Mouse (Mus musculus): ENCODE results near the gene Mast4. TPM values are rescaled to one million over a fixed set of nuclear protein-coding genes. Genes with fewer than 3 reads are reported as not detected.

Gene Mast4
- polyA plus RNA-seq, 1 experiment, result 6.4 TPM

DNA sequence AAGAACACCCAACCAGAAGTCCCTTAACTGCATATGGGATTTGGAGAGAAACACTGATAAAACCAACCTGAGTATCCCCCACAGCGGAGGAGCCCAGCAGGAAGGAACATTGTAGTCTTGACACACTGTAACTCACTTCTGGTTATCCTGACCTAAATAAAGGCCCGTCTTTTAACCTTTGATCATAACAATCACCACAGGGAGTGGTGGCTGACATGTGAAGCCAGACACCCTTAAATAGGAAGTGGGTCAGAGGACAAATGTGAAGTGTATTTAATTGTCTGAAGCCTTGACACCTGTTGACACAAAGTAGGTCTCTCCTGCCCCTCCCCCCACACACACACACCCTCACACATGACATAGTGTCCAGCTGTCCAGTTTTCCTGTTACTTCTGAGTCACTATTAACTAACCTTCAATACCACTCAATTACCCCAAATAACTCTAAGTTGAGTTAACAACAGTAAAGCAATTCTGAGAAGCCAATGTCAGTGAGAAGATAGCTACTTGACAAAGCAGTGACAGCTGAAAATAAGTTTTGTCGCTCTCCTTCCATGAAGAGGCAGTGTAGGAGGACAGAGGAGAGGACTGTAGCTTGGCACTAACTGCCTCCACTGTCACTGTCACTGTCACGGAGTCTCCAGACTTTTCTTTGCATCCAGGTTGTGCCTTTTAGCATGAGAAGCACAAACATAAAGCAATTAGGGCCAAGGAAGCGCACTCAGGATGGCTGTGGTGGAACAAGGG is 87.2 kb downstream of the Mast4 start:
- Histone ChIP-seq H3K4me3 (ENCODE audit: extremely low read depth, insufficient read depth, insufficient read length) (no peak overlapping the region), H3K4me1 (ENCODE audit: control insufficient read depth, insufficient read depth, insufficient read length) (no peaks in the 10 kb centered on the region), H3K36me3 (ENCODE audit: control insufficient read depth, insufficient read depth, low read length) (no peaks in the 10 kb centered on the region), H3K27ac (ENCODE audit: insufficient read depth, low read length) (no peak overlapping the region), H3K27me3 (ENCODE audit: control insufficient read depth, insufficient read depth, low read length) (no peaks in the 10 kb centered on the region)
- WGBS, result 85% methylated on average over 5 of the region's 5 CpGs
- TF ChIP-seq CTCF (IDR thresholded peaks at IDR 0.05; ENCODE audit: extremely low read depth, insufficient read depth, insufficient read length, insufficient replicate concordance) (no peak), POLR2A (IDR thresholded peaks at IDR 0.05; ENCODE audit: low read depth, low read length) (no peak)
- DNase-seq (ENCODE audit: low read depth in 1 of 2, low spot score in 2 of 2), result no peak

DNA sequence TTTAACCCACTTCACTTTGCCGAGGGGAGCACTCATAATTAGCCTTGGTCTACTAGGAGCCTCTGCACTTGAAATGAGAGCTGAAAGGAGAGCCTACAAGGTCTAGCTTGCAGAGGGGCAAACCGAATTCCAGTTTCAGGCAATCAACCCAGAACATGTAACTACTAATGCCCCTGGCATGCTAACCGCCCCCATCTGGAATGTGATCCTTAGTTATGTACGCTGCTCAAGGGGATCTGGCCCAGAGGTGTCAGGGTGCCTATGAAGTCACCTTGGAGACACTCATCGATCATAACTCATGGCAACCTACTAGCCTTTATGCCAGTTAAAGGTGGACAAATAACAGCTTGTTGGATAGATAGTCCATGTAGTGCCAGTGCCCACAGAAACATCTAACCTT is 88.9 kb downstream of the Mast4 start:
- Histone ChIP-seq H3K27ac (ENCODE audit: insufficient read depth, low read length) (no peak overlapping the region), H3K36me3 (ENCODE audit: control insufficient read depth, insufficient read depth, low read length) (no peaks in the 10 kb centered on the region), H3K4me1 (ENCODE audit: control insufficient read depth, insufficient read depth, insufficient read length) (no peaks in the 10 kb centered on the region), H3K27me3 (ENCODE audit: control insufficient read depth, insufficient read depth, low read length) (no peaks in the 10 kb centered on the region), H3K4me3 (ENCODE audit: extremely low read depth, insufficient read depth, insufficient read length) (no peak overlapping the region)
- 86% methylated on average over 5 of the region's 5 CpGs for WGBS
- TF ChIP-seq POLR2A (IDR thresholded peaks at IDR 0.05; ENCODE audit: low read depth, low read length), result no peak
- no peak for TF ChIP-seq CTCF (IDR thresholded peaks at IDR 0.05; ENCODE audit: extremely low read depth, insufficient read depth, insufficient read length, insufficient replicate concordance)
- DNase-seq (ENCODE audit: low read depth in 1 of 2, low spot score in 2 of 2), result no peak

DNA sequence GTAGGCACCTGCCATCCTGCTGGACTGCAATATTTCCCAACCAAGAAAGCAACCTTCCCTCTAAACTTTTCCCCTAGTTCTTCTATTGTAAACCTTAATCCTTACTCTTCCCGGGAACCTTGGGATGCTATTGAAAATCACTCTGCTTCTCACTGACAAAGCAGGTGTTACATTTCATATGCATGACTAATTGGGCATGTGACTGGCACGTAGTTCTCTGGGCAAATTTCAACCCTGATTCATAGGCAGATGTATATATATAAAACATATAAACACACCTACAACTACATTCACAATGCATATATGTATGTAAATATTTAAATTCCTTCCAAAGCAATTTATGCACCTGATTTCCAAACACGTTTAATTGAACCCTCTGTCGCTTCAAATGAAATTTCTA is 90.2 kb downstream of the Mast4 start:
- Histone ChIP-seq H3K27ac (ENCODE audit: insufficient read depth, low read length) (no peak overlapping the region), H3K4me3 (ENCODE audit: extremely low read depth, insufficient read depth, insufficient read length) (no peak overlapping the region), H3K27me3 (ENCODE audit: control insufficient read depth, insufficient read depth, low read length) (no peaks in the 10 kb centered on the region), H3K4me1 (ENCODE audit: control insufficient read depth, insufficient read depth, insufficient read length) (no peaks in the 10 kb centered on the region), H3K36me3 (ENCODE audit: control insufficient read depth, insufficient read depth, low read length) (no peaks in the 10 kb centered on the region)
- WGBS, result 88% methylated on average over 4 of the region's 4 CpGs
- no peak for DNase-seq (ENCODE audit: low read depth in 1 of 2, low spot score in 2 of 2)
- TF ChIP-seq POLR2A (IDR thresholded peaks at IDR 0.05; ENCODE audit: low read depth, low read length) (no peak), CTCF (IDR thresholded peaks at IDR 0.05; ENCODE audit: extremely low read depth, insufficient read depth, insufficient read length, insufficient replicate concordance) (no peak)

DNA sequence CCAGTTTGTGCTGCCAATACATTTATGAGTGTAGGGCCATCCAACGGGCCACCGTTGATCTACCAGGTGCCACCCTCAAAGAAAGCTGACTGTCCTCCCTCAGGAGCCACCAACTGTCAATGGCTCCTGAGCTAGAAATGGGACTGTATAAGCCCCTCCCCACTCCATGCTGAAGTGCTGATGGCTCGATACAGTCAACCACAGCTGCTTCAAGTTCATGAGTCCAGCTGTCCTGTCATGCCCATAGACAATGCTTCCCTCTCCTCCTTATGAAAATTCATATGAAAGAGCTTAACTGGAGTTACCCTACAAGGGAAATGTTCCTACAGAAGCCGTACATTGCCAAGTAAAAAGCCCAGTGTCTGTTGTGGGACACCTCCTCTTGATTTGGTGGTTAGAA is 93.2 kb downstream of the Mast4 start:
- no peaks in the 10 kb centered on the region for H3K4me1 ChIP-seq (ENCODE audit: control insufficient read depth, insufficient read depth, insufficient read length)
- H3K27me3 ChIP-seq (ENCODE audit: control insufficient read depth, insufficient read depth, low read length), result no peaks in the 10 kb centered on the region
- no peak for DNase-seq (ENCODE audit: low read depth in 1 of 2, low spot score in 2 of 2)
- H3K36me3 ChIP-seq (ENCODE audit: control insufficient read depth, insufficient read depth, low read length), result no peaks in the 10 kb centered on the region
- no peak overlapping the region for H3K4me3 ChIP-seq (ENCODE audit: extremely low read depth, insufficient read depth, insufficient read length)
- 86% methylated on average over 4 of the region's 4 CpGs for WGBS
- H3K27ac ChIP-seq (ENCODE audit: insufficient read depth, low read length), result no peak overlapping the region
- TF ChIP-seq CTCF (IDR thresholded peaks at IDR 0.05; ENCODE audit: extremely low read depth, insufficient read depth, insufficient read length, insufficient replicate concordance), result no peak
- TF ChIP-seq POLR2A (IDR thresholded peaks at IDR 0.05; ENCODE audit: low read depth, low read length), result no peak

DNA sequence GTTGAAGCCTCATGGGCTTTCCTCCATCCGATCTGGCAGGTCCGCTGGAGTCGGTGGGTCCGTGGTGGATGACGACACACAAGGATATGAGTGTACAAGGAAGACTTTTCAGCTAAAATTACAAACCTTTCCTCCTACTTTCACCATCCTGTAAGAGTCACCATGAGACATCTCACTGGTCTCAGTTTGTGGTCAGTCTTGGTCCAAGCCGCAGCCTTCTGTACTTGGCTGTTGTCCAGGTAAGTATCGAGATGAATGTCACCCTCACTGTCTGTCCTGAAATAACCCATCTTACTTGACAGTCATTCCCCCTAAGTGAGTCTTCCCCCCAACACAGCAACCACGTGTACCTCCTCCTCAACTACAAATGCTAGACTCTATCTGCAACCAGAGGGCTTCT is 94.6 kb downstream of the Mast4 start:
- Histone ChIP-seq H3K36me3 (ENCODE audit: control insufficient read depth, insufficient read depth, low read length) (no peaks in the 10 kb centered on the region), H3K27me3 (ENCODE audit: control insufficient read depth, insufficient read depth, low read length) (no peaks in the 10 kb centered on the region), H3K4me3 (ENCODE audit: extremely low read depth, insufficient read depth, insufficient read length) (no peak overlapping the region), H3K4me1 (ENCODE audit: control insufficient read depth, insufficient read depth, insufficient read length) (no peaks in the 10 kb centered on the region), H3K27ac (ENCODE audit: insufficient read depth, low read length) (no peak overlapping the region)
- 86% methylated on average over 8 of the region's 8 CpGs for WGBS
- DNase-seq (ENCODE audit: low read depth in 1 of 2, low spot score in 2 of 2), result no peak
- TF ChIP-seq POLR2A (IDR thresholded peaks at IDR 0.05; ENCODE audit: low read depth, low read length), result no peak
- TF ChIP-seq CTCF (IDR thresholded peaks at IDR 0.05; ENCODE audit: extremely low read depth, insufficient read depth, insufficient read length, insufficient replicate concordance), result no peak

DNA sequence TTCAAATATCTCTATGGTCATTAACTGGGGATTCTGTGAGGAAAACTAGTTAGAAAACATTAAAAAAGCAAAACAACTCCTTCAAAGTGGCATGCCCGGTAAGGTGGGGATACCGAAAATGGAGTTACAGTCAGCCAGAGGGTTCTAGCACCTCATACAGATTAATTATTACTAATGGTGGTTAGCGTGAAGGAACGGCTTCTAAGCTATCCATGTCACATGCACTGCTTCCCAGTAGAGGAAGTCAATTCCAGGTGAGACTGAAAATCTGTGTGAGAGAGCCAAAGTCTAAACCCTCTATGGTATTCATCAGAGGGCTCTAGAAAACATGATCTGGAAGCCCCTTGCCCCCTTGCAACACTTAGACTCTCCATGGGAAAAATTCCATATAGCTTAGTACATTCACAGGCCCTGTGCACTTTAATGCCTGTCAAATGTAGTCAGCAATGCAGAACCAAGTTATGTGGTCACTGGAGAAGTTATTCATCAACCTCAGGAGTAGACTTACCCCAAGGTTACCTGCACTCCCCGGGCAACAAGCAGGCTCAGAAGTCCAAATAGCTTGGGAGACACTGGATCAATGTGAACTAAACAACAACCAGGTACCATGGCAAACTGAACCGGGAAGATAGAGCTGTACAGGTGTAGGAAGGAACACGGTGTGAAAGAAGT is 96.1 kb downstream of the Mast4 start:
- Histone ChIP-seq H3K27ac (ENCODE audit: insufficient read depth, low read length) (no peak overlapping the region), H3K36me3 (ENCODE audit: control insufficient read depth, insufficient read depth, low read length) (no peaks in the 10 kb centered on the region), H3K27me3 (ENCODE audit: control insufficient read depth, insufficient read depth, low read length) (no peaks in the 10 kb centered on the region), H3K4me1 (ENCODE audit: control insufficient read depth, insufficient read depth, insufficient read length) (no peaks in the 10 kb centered on the region), H3K4me3 (ENCODE audit: extremely low read depth, insufficient read depth, insufficient read length) (no peak overlapping the region)
- WGBS, result 93% methylated on average over 7 of the region's 7 CpGs
- TF ChIP-seq POLR2A (IDR thresholded peaks at IDR 0.05; ENCODE audit: low read depth, low read length), result no peak
- no peak for TF ChIP-seq CTCF (IDR thresholded peaks at IDR 0.05; ENCODE audit: extremely low read depth, insufficient read depth, insufficient read length, insufficient replicate concordance)
- DNase-seq (ENCODE audit: low read depth in 1 of 2, low spot score in 2 of 2), result no peak

DNA sequence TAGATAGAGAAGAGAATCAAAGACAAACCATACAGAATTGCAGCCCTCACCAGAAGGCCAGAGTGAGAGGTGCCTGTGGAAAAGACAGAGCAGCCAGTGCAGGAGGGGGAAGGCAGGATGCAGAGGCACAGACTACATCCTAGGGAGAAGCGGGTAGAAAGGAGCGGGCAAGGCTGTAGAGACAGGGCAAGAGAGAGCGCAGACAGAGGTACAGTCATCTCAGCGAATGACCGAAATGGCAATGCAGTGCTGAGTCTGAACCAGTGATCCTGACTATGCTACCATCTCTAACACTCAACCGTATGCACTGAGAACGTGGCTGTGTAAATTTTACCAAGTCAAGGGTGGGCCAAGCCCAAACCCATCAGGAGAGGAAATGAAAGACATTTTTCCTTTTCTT is 102.1 kb downstream of the Mast4 start:
- DNase-seq (ENCODE audit: low read depth in 1 of 2, low spot score in 2 of 2), result no peak
- Histone ChIP-seq H3K36me3 (ENCODE audit: control insufficient read depth, insufficient read depth, low read length) (no peaks in the 10 kb centered on the region), H3K27ac (ENCODE audit: insufficient read depth, low read length) (no peak overlapping the region), H3K27me3 (ENCODE audit: control insufficient read depth, insufficient read depth, low read length) (no peaks in the 10 kb centered on the region), H3K4me1 (ENCODE audit: control insufficient read depth, insufficient read depth, insufficient read length) (no peaks in the 10 kb centered on the region), H3K4me3 (ENCODE audit: extremely low read depth, insufficient read depth, insufficient read length) (no peak overlapping the region)
- 95% methylated on average over 7 of the region's 7 CpGs for WGBS
- TF ChIP-seq CTCF (IDR thresholded peaks at IDR 0.05; ENCODE audit: extremely low read depth, insufficient read depth, insufficient read length, insufficient replicate concordance) (no peak), POLR2A (IDR thresholded peaks at IDR 0.05; ENCODE audit: low read depth, low read length) (no peak)

All from spleen, adult 2 months (tissue).